In genomic region chr1:75925046-75925445, GRCm38 (mm10) we compare ENCODE assay signal across 18 mouse cellular contexts.
A peak's percentile ranks its signal among the peaks of the same experiment; 100 is the strongest.
DNase-seq lines count a peak whose midpoint lies in the region; ATAC-seq lines count a peak whose summit lies in the region.
"Had no signal": no experiment of that assay in that cellular context is flagged by ENCODE, and none has a peak within 500 bp of the region (broad histone marks: within the 10 kb centered on the region; RNA-seq: fewer than 3 reads in every experiment).

No protein-coding gene starts in this region.

- 90% methylated on average over 8 of the region's 8 CpGs for WGBS in forebrain, embryonic 10.5 days
- 77% methylated on average over 8 of the region's 8 CpGs for WGBS in forebrain, embryonic 13.5 days
- 86% methylated on average over 8 of the region's 8 CpGs for WGBS in limb, embryonic 10.5 days

- no peak for ATAC-seq in forebrain, embryonic 13.5 days
- ATAC-seq: CD4-positive, CD25-positive, alpha-beta regulatory T cell, adult 4 months; liver, embryonic 12.5 days; liver, postnatal 0 days had no signal

- no peaks in the 10 kb centered on the region for H3K36me3 ChIP-seq in forebrain, embryonic 10.5 days (replicated peaks)
- no peaks in the 10 kb centered on the region for H3K36me3 ChIP-seq in forebrain, embryonic 13.5 days (ENCODE audit: poor library complexity, severe bottlenecking)
- H3K36me3 ChIP-seq in limb, embryonic 10.5 days = no peaks in the 10 kb centered on the region
- H3K36me3 ChIP-seq: embryonic facial prominence, embryonic 15.5 days; intestine, embryonic 15.5 days; liver, embryonic 12.5 days; midbrain, embryonic 12.5 days; neural tube, embryonic 12.5 days had no signal

- peak overlapping the region; percentile 72 for H3K27ac ChIP-seq in forebrain, embryonic 10.5 days
- H3K27ac ChIP-seq in forebrain, embryonic 13.5 days = no peak overlapping the region
- peak overlapping the region; percentile 57; the same call in 1 of the 2 replicates for H3K27ac ChIP-seq in limb, embryonic 10.5 days
- H3K27ac ChIP-seq: embryonic facial prominence, embryonic 15.5 days; gastrocnemius, adult 2 months; hindbrain, postnatal 0 days; intestine, embryonic 15.5 days; liver, embryonic 12.5 days; midbrain, embryonic 12.5 days; neural tube, embryonic 12.5 days had no signal

- no peak overlapping the region for H3K4me3 ChIP-seq in forebrain, embryonic 10.5 days
- no peak overlapping the region for H3K4me3 ChIP-seq in forebrain, embryonic 13.5 days
- H3K4me3 ChIP-seq in limb, embryonic 10.5 days = no peak overlapping the region
- H3K4me3 ChIP-seq: embryonic facial prominence, embryonic 15.5 days; gastrocnemius, adult 2 months; intestine, embryonic 15.5 days; liver, embryonic 12.5 days; megakaryocyte, embryonic 14.5 days; midbrain, embryonic 12.5 days; myocyte; neural tube, embryonic 12.5 days had no signal

- H3K9ac ChIP-seq in forebrain, embryonic 13.5 days = no peak overlapping the region
- H3K9ac ChIP-seq: embryonic facial prominence, embryonic 15.5 days; intestine, embryonic 15.5 days; liver, embryonic 12.5 days; liver, postnatal 0 days; midbrain, embryonic 12.5 days; neural tube, embryonic 12.5 days had no signal

- no peaks in the 10 kb centered on the region for H3K9me3 ChIP-seq in forebrain, embryonic 10.5 days
- H3K9me3 ChIP-seq in forebrain, embryonic 13.5 days (replicated peaks) = no peaks in the 10 kb centered on the region
- H3K9me3 ChIP-seq in limb, embryonic 10.5 days (replicated peaks) = no peaks in the 10 kb centered on the region
- H3K9me3 ChIP-seq: embryonic facial prominence, embryonic 15.5 days; intestine, embryonic 15.5 days; liver, embryonic 12.5 days; midbrain, embryonic 12.5 days; neural tube, embryonic 12.5 days had no signal

- H3K4me2 ChIP-seq in forebrain, embryonic 13.5 days = no peak overlapping the region
- H3K4me2 ChIP-seq: intestine, embryonic 15.5 days; liver, embryonic 12.5 days; midbrain, embryonic 12.5 days had no signal

- no peak for DNase-seq in forebrain, embryonic 10.5 days (ENCODE audit: extremely low spot score, low spot score)
- DNase-seq in gastrocnemius, postnatal 14 days = peak; percentile 8
- DNase-seq in gastrocnemius, postnatal 4 days (ENCODE audit: low spot score in 2 of 2) = no peak
- peak; percentile 9 for DNase-seq in right cerebral cortex, postnatal 14 days
- no peak for DNase-seq in right cerebral cortex, adult 2 months (ENCODE audit: low spot score in 2 of 2)
- DNase-seq in limb, embryonic 10.5 days (ENCODE audit: low spot score) = no peak

- intact Hi-C loops in gastrocnemius, postnatal 14 days (cut with DNase I; ENCODE audit: low total_unique reads) = loop anchor here (5.0 kb wide), 1 partner anchor 1592 kb away; the partner anchor contains the start of gene Epha4

- H3K27me3 ChIP-seq in forebrain, embryonic 10.5 days (ENCODE audit: poor library complexity, severe bottlenecking) = peaks cover 36% of the 10 kb centered on the region
- H3K27me3 ChIP-seq in forebrain, embryonic 13.5 days = no peaks in the 10 kb centered on the region
- peaks cover 6% of the 10 kb centered on the region for H3K27me3 ChIP-seq in limb, embryonic 10.5 days (ENCODE audit: low read depth, poor library complexity, severe bottlenecking)
- H3K27me3 ChIP-seq: embryonic facial prominence, embryonic 15.5 days; intestine, embryonic 15.5 days; liver, embryonic 12.5 days; megakaryocyte, embryonic 14.5 days; neural tube, embryonic 12.5 days had no signal

- peaks cover 22% of the 10 kb centered on the region for H3K4me1 ChIP-seq in forebrain, embryonic 10.5 days
- H3K4me1 ChIP-seq in forebrain, embryonic 13.5 days = peaks cover 22% of the 10 kb centered on the region
- H3K4me1 ChIP-seq in limb, embryonic 10.5 days = peaks cover 13% of the 10 kb centered on the region
- H3K4me1 ChIP-seq: intestine, embryonic 15.5 days; liver, embryonic 12.5 days; megakaryocyte, embryonic 14.5 days had no signal

Comparison
In these comparisons a context has a peak if more than half of its experiments do, and no peak if none do; other contexts are left out.
1. DNase-seq: peak in gastrocnemius, postnatal 14 days (single experiment) and right cerebral cortex, postnatal 14 days (single experiment); none in forebrain, embryonic 10.5 days (single experiment), gastrocnemius, postnatal 4 days (0 of 2), right cerebral cortex, adult 2 months (0 of 2) and limb, embryonic 10.5 days (single experiment).